Mouse (Mus musculus) ES-Bruce4 (cell line): ENCODE data around the gene Men1. TPM values are rescaled to one million over a fixed set of nuclear protein-coding genes. Genes with fewer than 3 reads are reported as not detected.

Experiments
- H3K27ac ChIP-seq: 2 replicates; pipeline ENCODE4 v1.5.1; 2012; ENCODE audit warnings: low read length, inconsistent platforms; ENCODE audit not compliant: insufficient read depth
- H3K27me3 ChIP-seq: 2 replicates; pipeline ENCODE4 v1.6.1; 2012; ENCODE audit warnings: mild to moderate bottlenecking, low read length, inconsistent platforms; ENCODE audit not compliant: control insufficient read depth, poor library complexity, insufficient read depth, severe bottlenecking
- H3K36me3 ChIP-seq: 2 replicates; pipeline ENCODE4 v1.6.1; 2012; ENCODE audit warnings: inconsistent platforms, mild to moderate bottlenecking, low read length, moderate library complexity; ENCODE audit not compliant: control insufficient read depth, poor library complexity, insufficient read depth, severe bottlenecking
- H3K4me1 ChIP-seq: one replicate; pipeline ENCODE4 v1.8.1; 2011; ENCODE audit warnings: low read length; ENCODE audit not compliant: control insufficient read depth, insufficient read depth
- H3K4me3 ChIP-seq: 2 replicates; pipeline ENCODE4 v1.5.1; 2011; ENCODE audit warnings: low read depth, mild to moderate bottlenecking, low read length
- H3K9ac ChIP-seq: 2 replicates; pipeline ENCODE4 v1.6.1; 2012; ENCODE audit warnings: low read depth, mild to moderate bottlenecking, inconsistent platforms; ENCODE audit not compliant: poor library complexity, severe bottlenecking
- H3K9me3 ChIP-seq: replicated peaks from 2 replicates; pipeline ENCODE4 v1.6.1; 2012; ENCODE audit warnings: mild to moderate bottlenecking, low read length, inconsistent platforms; ENCODE audit not compliant: control insufficient read depth, poor library complexity, insufficient read depth, severe bottlenecking
- CTCF ChIP-seq: IDR thresholded peaks from one replicate; pipeline ENCODE4 v1.8.1; 2011; ENCODE audit warnings: low read depth, low read length
- EP300 ChIP-seq: IDR thresholded peaks from 2 replicates; pipeline ENCODE4 v1.6.1; 2011; ENCODE audit warnings: low read depth, low read length; ENCODE audit not compliant: insufficient read depth
- POLR2A ChIP-seq: IDR thresholded peaks from one replicate; pipeline ENCODE4 v1.8.1; 2011; ENCODE audit warnings: low read length; ENCODE audit not compliant: insufficient read depth
- polyA plus RNA-seq: library from polyadenylated mRNA; stranded (reverse); fragments of >200 nt; gene quantifications from 2 replicates; pipeline ENCODE4 v1.2.4, GENCODE M21; 2011; ENCODE audit warnings: low read depth; ENCODE audit not compliant: missing spikeins, insufficient read depth, insufficient read length

Gene Men1
- polyA plus RNA-seq, 1 experiment: 40.5 TPM

- Histone ChIP-seq H3K9ac (peak overlapping the region; percentile 50; the same call in 1 of the 2 replicates), H3K4me3 (peak overlapping the region; percentile 5; the same call in 1 of the 2 replicates), H3K27me3 (no peaks in the 10 kb centered on the region), H3K27ac (no peak overlapping the region), H3K36me3 (peaks cover 70% of the 10 kb centered on the region), H3K4me1 (no peaks in the 10 kb centered on the region), H3K9me3 (no peaks in the 10 kb centered on the region)
- TF ChIP-seq POLR2A (no peak), EP300 (no peak), CTCF (no peak)
Observed at GRCm38 (mm10) chr19:6375423-6376254, 40.9 kb downstream of the Men1 start.

- H3K9ac ChIP-seq: no peak overlapping the region
- no peak overlapping the region for H3K27ac ChIP-seq
- H3K36me3 ChIP-seq: peaks cover 64% of the 10 kb centered on the region
- H3K4me1 ChIP-seq: no peaks in the 10 kb centered on the region
- no peaks in the 10 kb centered on the region for H3K9me3 ChIP-seq
- no peaks in the 10 kb centered on the region for H3K27me3 ChIP-seq
- H3K4me3 ChIP-seq: no peak overlapping the region
- TF ChIP-seq EP300 (no peak), CTCF (peak; percentile 80), POLR2A (no peak)
Observed at GRCm38 (mm10) chr19:6376255-6376564, 41.4 kb downstream of the Men1 start.

- no peak for TF ChIP-seq POLR2A
- TF ChIP-seq EP300: no peak
- Histone ChIP-seq H3K4me3 (no peak overlapping the region), H3K36me3 (peaks cover 60% of the 10 kb centered on the region), H3K4me1 (no peaks in the 10 kb centered on the region), H3K27me3 (no peaks in the 10 kb centered on the region), H3K27ac (no peak overlapping the region), H3K9me3 (no peaks in the 10 kb centered on the region), H3K9ac (no peak overlapping the region)
Observed at GRCm38 (mm10) chr19:6376643-6377042, 41.9 kb downstream of the Men1 start.

GRCm38 (mm10) chr19:6377327-6378040 is 42.7 kb downstream of the Men1 start:
- no peak for TF ChIP-seq POLR2A
- TF ChIP-seq EP300: no peak
- no peak for TF ChIP-seq CTCF
- Histone ChIP-seq H3K36me3 (peaks cover 51% of the 10 kb centered on the region), H3K4me3 (no peak overlapping the region), H3K27ac (no peak overlapping the region), H3K9me3 (no peaks in the 10 kb centered on the region), H3K9ac (no peak overlapping the region), H3K4me1 (no peaks in the 10 kb centered on the region), H3K27me3 (no peaks in the 10 kb centered on the region)

GRCm38 (mm10) chr19:6380411-6381166 is 45.8 kb downstream of the Men1 start:
- H3K36me3 ChIP-seq: peaks cover 22% of the 10 kb centered on the region
- H3K9ac ChIP-seq: no peak overlapping the region
- no peaks in the 10 kb centered on the region for H3K27me3 ChIP-seq
- no peak overlapping the region for H3K4me3 ChIP-seq
- TF ChIP-seq EP300: no peak
- TF ChIP-seq CTCF: no peak
- TF ChIP-seq POLR2A: no peak
- H3K27ac ChIP-seq: no peak overlapping the region
- no peaks in the 10 kb centered on the region for H3K4me1 ChIP-seq
- H3K9me3 ChIP-seq: no peaks in the 10 kb centered on the region
